Comparison of ENCODE assay signal across 26 mouse cellular contexts in genomic region chr6:145300266-145300858, GRCm38 (mm10). TPM values are rescaled to one million over a fixed set of nuclear protein-coding genes. Genes with fewer than 3 reads are reported as not detected.
DNase-seq lines count a peak whose midpoint lies in the region; ATAC-seq and TF ChIP-seq lines count a peak whose summit lies in the region.
"Had no signal": no experiment of that assay in that cellular context is flagged by ENCODE, and none has a peak within 500 bp of the region (broad histone marks: within the 10 kb centered on the region; RNA-seq: fewer than 3 reads in every experiment).

No protein-coding gene starts in this region.

- ATAC-seq in hindbrain, embryonic 13.5 days (ENCODE audit: low FRiP score), result 0 out of 2 replicates have a peak, but pooled peaks have one; percentile 22
- ATAC-seq in hindbrain, embryonic 11.5 days (ENCODE audit: low FRiP score), result no peak
- peak; percentile 47; the same call in 1 of the 2 replicates for ATAC-seq in lung, embryonic 14.5 days (ENCODE audit: insufficient read depth)
- peak; percentile 40; the same call in 1 of the 2 replicates for ATAC-seq in hindbrain, embryonic 16.5 days
- ATAC-seq: activated CD4-positive, CD25-positive, alpha-beta regulatory T cell, adult 4 months; intestine, postnatal 0 days had no signal

- TF ChIP-seq CTCF in lung, embryonic 14.5 days (IDR thresholded peaks at IDR 0.05; ENCODE audit: low read depth), result no peak
- no peak for TF ChIP-seq CTCF in brain, embryonic 14.5 days (IDR thresholded peaks at IDR 0.05; ENCODE audit: borderline replicate concordance, extremely low read depth, insufficient read depth, insufficient read length)

- H3K9me3 ChIP-seq in hindbrain, embryonic 13.5 days, result no peaks in the 10 kb centered on the region
- H3K9me3 ChIP-seq in hindbrain, embryonic 11.5 days (ENCODE audit: control insufficient read depth, low read length), result no peaks in the 10 kb centered on the region
- H3K9me3 ChIP-seq in lung, embryonic 14.5 days (ENCODE audit: low read depth, low read length), result no peaks in the 10 kb centered on the region
- H3K9me3 ChIP-seq in hindbrain, embryonic 16.5 days (ENCODE audit: control insufficient read depth, low read length), result no peaks in the 10 kb centered on the region
- H3K9me3 ChIP-seq: embryonic facial prominence, embryonic 12.5 days; heart, embryonic 15.5 days; limb, embryonic 13.5 days; midbrain, embryonic 12.5 days; neural tube, embryonic 15.5 days; stomach, embryonic 15.5 days had no signal

- H3K4me2 ChIP-seq in hindbrain, embryonic 13.5 days, result no peak overlapping the region
- no peak overlapping the region for H3K4me2 ChIP-seq in hindbrain, embryonic 11.5 days (replicated peaks; ENCODE audit: low read depth, low read length)
- no peak overlapping the region for H3K4me2 ChIP-seq in lung, embryonic 14.5 days
- H3K4me2 ChIP-seq in hindbrain, embryonic 16.5 days (ENCODE audit: low read length), result no peak overlapping the region
- H3K4me2 ChIP-seq: embryonic facial prominence, embryonic 12.5 days; heart, embryonic 15.5 days; limb, embryonic 13.5 days; liver, embryonic 11.5 days; midbrain, embryonic 12.5 days; neural tube, embryonic 15.5 days; stomach, embryonic 15.5 days had no signal

- 55% methylated on average over 6 of the region's 6 CpGs for WGBS in hindbrain, embryonic 13.5 days
- WGBS in hindbrain, embryonic 11.5 days, result 66% methylated on average over 6 of the region's 6 CpGs
- WGBS in lung, embryonic 14.5 days, result 48% methylated on average over 6 of the region's 6 CpGs
- 41% methylated on average over 6 of the region's 6 CpGs for WGBS in hindbrain, embryonic 16.5 days

- H3K36me3 ChIP-seq in hindbrain, embryonic 13.5 days, result no peaks in the 10 kb centered on the region
- H3K36me3 ChIP-seq in hindbrain, embryonic 11.5 days (ENCODE audit: control insufficient read depth, insufficient read depth, low read length), result no peaks in the 10 kb centered on the region
- H3K36me3 ChIP-seq in lung, embryonic 14.5 days (ENCODE audit: insufficient read depth), result no peaks in the 10 kb centered on the region
- H3K36me3 ChIP-seq in hindbrain, embryonic 16.5 days (ENCODE audit: control insufficient read depth, insufficient read depth, low read length), result no peaks in the 10 kb centered on the region
- H3K36me3 ChIP-seq: embryonic facial prominence, embryonic 12.5 days; heart, embryonic 15.5 days; limb, embryonic 13.5 days; midbrain, embryonic 12.5 days; neural tube, embryonic 15.5 days; stomach, embryonic 15.5 days had no signal

- no peak for TF ChIP-seq POLR2A in brain, embryonic 14.5 days (IDR thresholded peaks at IDR 0.05; ENCODE audit: borderline replicate concordance, extremely low read depth, insufficient read depth, insufficient read length, poor library complexity, severe bottlenecking)

- DNase-seq in hindbrain, embryonic 11.5 days (ENCODE audit: low spot score), result no peak
- DNase-seq in lung, embryonic 14.5 days, result no peak
- no peak for DNase-seq in lung, postnatal 14 days
- peak; percentile 74 for DNase-seq in brain, embryonic 14.5 days (ENCODE audit: low read depth)
- DNase-seq: adrenal gland, adult 8-10 months; B cell, adult 2 months; cerebellum, adult 9-10 months; embryo, embryonic 11 days; gastrocnemius, postnatal 10 days; kidney, adult 9 months; kidney, postnatal 10 days; layer of hippocampus, postnatal 36 days; lung, postnatal 36 days; right cerebral cortex, postnatal 25 days had no signal

- no peak overlapping the region for H3K4me3 ChIP-seq in hindbrain, embryonic 13.5 days
- H3K4me3 ChIP-seq in hindbrain, embryonic 11.5 days (ENCODE audit: low read depth, low read length), result no peak overlapping the region
- no peak overlapping the region for H3K4me3 ChIP-seq in lung, embryonic 14.5 days (ENCODE audit: low read depth, low read length)
- H3K4me3 ChIP-seq in hindbrain, embryonic 16.5 days (ENCODE audit: low read length), result no peak overlapping the region
- H3K4me3 ChIP-seq: embryonic facial prominence, embryonic 12.5 days; heart, embryonic 15.5 days; limb, embryonic 13.5 days; midbrain, embryonic 12.5 days; neural tube, embryonic 15.5 days; stomach, embryonic 15.5 days had no signal

- peaks cover 13% of the 10 kb centered on the region for H3K4me1 ChIP-seq in hindbrain, embryonic 13.5 days (replicated peaks)
- peaks cover 2% of the 10 kb centered on the region; the same call in 1 of the 2 replicates for H3K4me1 ChIP-seq in hindbrain, embryonic 11.5 days (replicated peaks; ENCODE audit: control insufficient read depth, insufficient read depth, low read length)
- H3K4me1 ChIP-seq in lung, embryonic 14.5 days (ENCODE audit: insufficient read depth), result peaks cover 14% of the 10 kb centered on the region; the same call in 1 of the 2 replicates
- peaks cover 9% of the 10 kb centered on the region for H3K4me1 ChIP-seq in hindbrain, embryonic 16.5 days (ENCODE audit: control insufficient read depth, insufficient read depth, low read depth, low read length)
- H3K4me1 ChIP-seq: embryonic facial prominence, embryonic 12.5 days had no signal

- H3K27me3 ChIP-seq in hindbrain, embryonic 13.5 days, result 0 out of 2 replicates have a peak, but pooled peaks cover 2% of the 10 kb centered on the region
- H3K27me3 ChIP-seq in hindbrain, embryonic 11.5 days (ENCODE audit: control insufficient read depth, insufficient read depth, low read length), result no peaks in the 10 kb centered on the region
- H3K27me3 ChIP-seq in lung, embryonic 14.5 days (ENCODE audit: insufficient read depth, low read length), result no peaks in the 10 kb centered on the region
- no peaks in the 10 kb centered on the region for H3K27me3 ChIP-seq in hindbrain, embryonic 16.5 days (replicated peaks; ENCODE audit: control insufficient read depth, insufficient read depth, low read length)
- H3K27me3 ChIP-seq: CH12.LX; embryonic facial prominence, embryonic 12.5 days; limb, embryonic 13.5 days; neural tube, embryonic 15.5 days; stomach, embryonic 15.5 days had no signal

- H3K9ac ChIP-seq in hindbrain, embryonic 13.5 days, result no peak overlapping the region
- no peak overlapping the region for H3K9ac ChIP-seq in hindbrain, embryonic 11.5 days (ENCODE audit: low read depth, low read length)
- no peak overlapping the region for H3K9ac ChIP-seq in lung, embryonic 14.5 days
- no peak overlapping the region for H3K9ac ChIP-seq in hindbrain, embryonic 16.5 days (ENCODE audit: low read depth, low read length)
- H3K9ac ChIP-seq: embryonic facial prominence, embryonic 12.5 days; heart, embryonic 15.5 days; limb, embryonic 13.5 days; midbrain, embryonic 12.5 days; neural tube, embryonic 15.5 days; stomach, embryonic 15.5 days had no signal

- peak overlapping the region; percentile 37; the same call in 1 of the 2 replicates for H3K27ac ChIP-seq in hindbrain, embryonic 13.5 days
- H3K27ac ChIP-seq in hindbrain, embryonic 11.5 days (ENCODE audit: low read depth, low read length), result no peak overlapping the region
- peak overlapping the region; percentile 65 for H3K27ac ChIP-seq in lung, embryonic 14.5 days (ENCODE audit: low read depth)
- H3K27ac ChIP-seq in hindbrain, embryonic 16.5 days (ENCODE audit: low read depth, low read length), result no peak overlapping the region
- H3K27ac ChIP-seq: embryonic facial prominence, embryonic 12.5 days; heart, embryonic 15.5 days; limb, embryonic 13.5 days; midbrain, embryonic 12.5 days; neural tube, embryonic 15.5 days; stomach, embryonic 15.5 days had no signal

RNA-seq across cellular contexts. Expression of gene Kras, which starts 50.3 kb away (rescaled TPM):
- 83.4 and 90.0 TPM in 2 replicates for polyA plus RNA-seq in hindbrain, embryonic 13.5 days (2015; fragmentation: Nextera tagmentation; extraction: Ambion mirVana)
- 125 and 129 TPM in 2 replicates for polyA plus RNA-seq in hindbrain, embryonic 11.5 days (2014; fragmentation: Nextera tagmentation; extraction: Ambion mirVana)
- polyA plus RNA-seq in lung, embryonic 14.5 days (2014; fragmentation: Nextera tagmentation; extraction: Ambion mirVana), result 110 and 116 TPM in 2 replicates
- 54.3 and 57.5 TPM in 2 replicates for polyA plus RNA-seq in brain, embryonic 14.5 days (2012; rRNA removed)
- polyA plus RNA-seq in hindbrain, embryonic 16.5 days (2015; fragmentation: Nextera tagmentation; extraction: Ambion mirVana), result 77.7 and 86.0 TPM in 2 replicates

Comparison
In these comparisons a context has a peak if more than half of its experiments do, and no peak if none do; other contexts are left out.
1. H3K27ac ChIP-seq: peak in hindbrain, embryonic 13.5 days (single experiment) and lung, embryonic 14.5 days (single experiment); none in hindbrain, embryonic 11.5 days (single experiment) and hindbrain, embryonic 16.5 days (single experiment).